Mouse (Mus musculus): Measurements from ENCODE around the gene Tfdp2.

- TF ChIP-seq CTCF (IDR thresholded peaks at IDR 0.05; ENCODE audit: low read depth, low read length) (no peak), POLR2A (IDR thresholded peaks at IDR 0.05; ENCODE audit: insufficient read depth, low read length) (no peak)
Observed at GRCm38 (mm10) chr9:96275543-96275942, 79.5 kb downstream of the Tfdp2 start.

Data from ES-Bruce4 (cell line).